ENCODE assay signal across 10 mouse cellular contexts in genomic region chr7:118583821-118584220, GRCm38 (mm10). TPM values are rescaled to one million over a fixed set of nuclear protein-coding genes. Genes with fewer than 3 reads are reported as not detected.
DNase-seq lines count a peak whose midpoint lies in the region; ATAC-seq and TF ChIP-seq lines count a peak whose summit lies in the region.
"Had no signal": no experiment of that assay in that cellular context is flagged by ENCODE, and none has a peak within 500 bp of the region (broad histone marks: within the 10 kb centered on the region; RNA-seq: fewer than 3 reads in every experiment).

No protein-coding gene starts in this region.

- no peak for DNase-seq in kidney, adult 2 months
- no peak for DNase-seq in embryonic facial prominence, embryonic 14.5 days (ENCODE audit: low spot score)
- no peak for DNase-seq in layer of hippocampus, adult 18-20 months (ENCODE audit: low spot score in 2 of 2)
- DNase-seq in layer of hippocampus, postnatal 36 days = no peak
- DNase-seq in left cerebral cortex, adult 8-10 months (ENCODE audit: low spot score in 2 of 2) = no peak

- peaks cover 12% of the 10 kb centered on the region for H3K4me1 ChIP-seq in kidney, embryonic 15.5 days
- H3K4me1 ChIP-seq in kidney, adult 2 months (ENCODE audit: control insufficient read depth, insufficient read depth, low read length) = no peaks in the 10 kb centered on the region
- 0 out of 2 replicates have a peak, but pooled peaks cover 2% of the 10 kb centered on the region for H3K4me1 ChIP-seq in embryonic facial prominence, embryonic 14.5 days (ENCODE audit: control insufficient read depth, insufficient read depth, low read length)
- H3K4me1 ChIP-seq in intestine, embryonic 15.5 days (replicated peaks) = peaks cover 11% of the 10 kb centered on the region
- H3K4me1 ChIP-seq in midbrain, embryonic 16.5 days (ENCODE audit: control insufficient read depth, insufficient read depth, low read length) = peaks cover 8% of the 10 kb centered on the region; the same call in 1 of the 2 replicates

- no peak overlapping the region; the same call in 1 of the 2 replicates for H3K9ac ChIP-seq in kidney, embryonic 15.5 days
- peak overlapping the region; percentile 86 for H3K9ac ChIP-seq in embryonic facial prominence, embryonic 14.5 days (ENCODE audit: low read depth, low read length)
- no peak overlapping the region for H3K9ac ChIP-seq in intestine, embryonic 15.5 days
- peak overlapping the region; percentile 86; the same call in 1 of the 2 replicates for H3K9ac ChIP-seq in midbrain, embryonic 16.5 days (ENCODE audit: low read depth, low read length)

- ATAC-seq in kidney, embryonic 15.5 days (replicated peaks; ENCODE audit: low FRiP score) = no peak
- no peak for ATAC-seq in embryonic facial prominence, embryonic 14.5 days (ENCODE audit: low read depth)
- ATAC-seq in intestine, embryonic 15.5 days = no peak; the same call in 1 of the 2 replicates
- ATAC-seq in midbrain, embryonic 16.5 days = no peak

- H3K9me3 ChIP-seq in kidney, embryonic 15.5 days (replicated peaks) = no peaks in the 10 kb centered on the region
- H3K9me3 ChIP-seq in embryonic facial prominence, embryonic 14.5 days (ENCODE audit: control insufficient read depth, low read length) = 0 out of 2 replicates have a peak, but pooled peaks cover 4% of the 10 kb centered on the region
- H3K9me3 ChIP-seq in intestine, embryonic 15.5 days = no peaks in the 10 kb centered on the region
- no peaks in the 10 kb centered on the region for H3K9me3 ChIP-seq in midbrain, embryonic 16.5 days (replicated peaks; ENCODE audit: control insufficient read depth, low read length, poor library complexity, severe bottlenecking)

- TF ChIP-seq CTCF in kidney, adult 2 months (conservative IDR thresholded peaks at IDR 0.05; ENCODE audit: insufficient read depth, insufficient read length, low read depth, low read length) = no peak

- H3K27ac ChIP-seq in kidney, embryonic 15.5 days = no peak overlapping the region
- H3K27ac ChIP-seq in kidney, adult 2 months (ENCODE audit: insufficient read depth, low read depth, low read length) = no peak overlapping the region
- H3K27ac ChIP-seq in embryonic facial prominence, embryonic 14.5 days (replicated peaks; ENCODE audit: low read depth, low read length) = no peak overlapping the region
- H3K27ac ChIP-seq in intestine, embryonic 15.5 days = no peak overlapping the region; the same call in 1 of the 2 replicates
- H3K27ac ChIP-seq in midbrain, embryonic 16.5 days (ENCODE audit: low read length) = no peak overlapping the region

- H3K36me3 ChIP-seq in kidney, embryonic 15.5 days = no peaks in the 10 kb centered on the region
- H3K36me3 ChIP-seq in kidney, adult 2 months (ENCODE audit: control insufficient read depth, insufficient read depth, low read length) = no peaks in the 10 kb centered on the region
- H3K36me3 ChIP-seq in embryonic facial prominence, embryonic 14.5 days (ENCODE audit: control insufficient read depth, insufficient read depth, low read length) = 0 out of 2 replicates have a peak, but pooled peaks cover 4% of the 10 kb centered on the region
- no peaks in the 10 kb centered on the region for H3K36me3 ChIP-seq in intestine, embryonic 15.5 days
- no peaks in the 10 kb centered on the region for H3K36me3 ChIP-seq in midbrain, embryonic 16.5 days (ENCODE audit: control insufficient read depth, insufficient read depth, low read length)

- H3K4me3 ChIP-seq in kidney, embryonic 15.5 days (replicated peaks) = peak overlapping the region; percentile 72
- H3K4me3 ChIP-seq in kidney, adult 2 months (ENCODE audit: insufficient read depth, low read depth, low read length) = no peak overlapping the region
- H3K4me3 ChIP-seq in embryonic facial prominence, embryonic 14.5 days (ENCODE audit: low read depth, low read length) = peak overlapping the region; percentile 70
- H3K4me3 ChIP-seq in intestine, embryonic 15.5 days (replicated peaks) = peak overlapping the region; percentile 61
- peak overlapping the region; percentile 64 for H3K4me3 ChIP-seq in midbrain, embryonic 16.5 days (ENCODE audit: low read depth, low read length)

- no peak for TF ChIP-seq POLR2A in kidney, adult 2 months (IDR thresholded peaks at IDR 0.05; ENCODE audit: low read depth, low read length)

- H3K27me3 ChIP-seq in kidney, embryonic 15.5 days = 0 out of 2 replicates have a peak, but pooled peaks cover 5% of the 10 kb centered on the region
- 0 out of 2 replicates have a peak, but pooled peaks cover 4% of the 10 kb centered on the region for H3K27me3 ChIP-seq in kidney, adult 2 months (replicated peaks; ENCODE audit: control insufficient read depth, insufficient read depth, low read length)
- no peaks in the 10 kb centered on the region for H3K27me3 ChIP-seq in embryonic facial prominence, embryonic 14.5 days (replicated peaks; ENCODE audit: control insufficient read depth, insufficient read depth, low read length)
- no peaks in the 10 kb centered on the region for H3K27me3 ChIP-seq in intestine, embryonic 15.5 days (replicated peaks)
- H3K27me3 ChIP-seq in midbrain, embryonic 16.5 days (ENCODE audit: control insufficient read depth, insufficient read depth, low read depth, low read length) = no peaks in the 10 kb centered on the region

- H3K4me2 ChIP-seq in kidney, embryonic 15.5 days = peak overlapping the region; percentile 99
- H3K4me2 ChIP-seq in embryonic facial prominence, embryonic 14.5 days (ENCODE audit: low read depth, low read length) = peak overlapping the region; percentile 94
- H3K4me2 ChIP-seq in intestine, embryonic 15.5 days (replicated peaks) = peak overlapping the region; percentile 95
- H3K4me2 ChIP-seq in midbrain, embryonic 16.5 days (ENCODE audit: low read length) = peak overlapping the region; percentile 80

- 28% methylated on average over 7 of the region's 7 CpGs for WGBS in kidney, embryonic 15.5 days
- WGBS in kidney, adult 2 months = 33% methylated on average over 7 of the region's 7 CpGs
- 21% methylated on average over 7 of the region's 7 CpGs for WGBS in embryonic facial prominence, embryonic 14.5 days
- 15% methylated on average over 7 of the region's 7 CpGs for WGBS in intestine, embryonic 15.5 days
- 25% methylated on average over 7 of the region's 7 CpGs for WGBS in midbrain, embryonic 16.5 days

RNA-seq across cellular contexts. Expression of gene Tmc7, which starts 0.7 kb away (rescaled TPM):
- polyA plus RNA-seq in kidney, embryonic 15.5 days (2015; fragmentation: Nextera tagmentation; extraction: Ambion mirVana) = 1.9 and 2.3 TPM in 2 replicates
- 0.77 and 0.83 TPM in 2 replicates for polyA plus RNA-seq in kidney, adult 2 months (2012; rRNA removed)
- 5.9 and 7.2 TPM in 2 replicates for polyA plus RNA-seq in embryonic facial prominence, embryonic 14.5 days (2014; fragmentation: Nextera tagmentation; extraction: Ambion mirVana)
- polyA plus RNA-seq in intestine, embryonic 15.5 days (2015; fragmentation: Nextera tagmentation; extraction: Ambion mirVana) = 2.0 and 2.4 TPM in 2 replicates
- polyA plus RNA-seq in midbrain, embryonic 16.5 days (2015; fragmentation: Nextera tagmentation; extraction: Ambion mirVana) = 6.3 and 7.3 TPM in 2 replicates
- total RNA-seq in layer of hippocampus, adult 18-20 months (2021) = 10 to 100 TPM; 15.5 to 15.6 TPM
- total RNA-seq in layer of hippocampus, postnatal 36 days (2021) = 10 to 100 TPM; 16.2 to 17.6 TPM
- 10 to 100 TPM; 15.2 to 20.8 (median 17.5) TPM for total RNA-seq in left cerebral cortex, adult 8-10 months (2022)
- total RNA-seq: hematopoietic stem cell, adult 5-6 weeks; MEL had no signal

RNA-seq across cellular contexts. Expression of gene Tmc5, which starts 13.3 kb away (rescaled TPM):
- polyA plus RNA-seq in kidney, embryonic 15.5 days (2015; fragmentation: Nextera tagmentation; extraction: Ambion mirVana) = 0.13 and 0.37 TPM in 2 replicates
- 0.83 and 1.1 TPM in 2 replicates for polyA plus RNA-seq in kidney, adult 2 months (2012; rRNA removed)
- polyA plus RNA-seq in embryonic facial prominence, embryonic 14.5 days (2014; fragmentation: Nextera tagmentation; extraction: Ambion mirVana) = 0.58 and 1.0 TPM in 2 replicates
- polyA plus RNA-seq in intestine, embryonic 15.5 days (2015; fragmentation: Nextera tagmentation; extraction: Ambion mirVana) = 9.6 and 11.3 TPM in 2 replicates
- 0.18 and 0.24 TPM in 2 replicates for polyA plus RNA-seq in midbrain, embryonic 16.5 days (2015; fragmentation: Nextera tagmentation; extraction: Ambion mirVana)
- total RNA-seq in layer of hippocampus, adult 18-20 months (2021) = under 1 TPM; 0.38 to 0.40 TPM
- under 1 TPM; 0.23 to 0.27 TPM for total RNA-seq in layer of hippocampus, postnatal 36 days (2021)
- total RNA-seq in left cerebral cortex, adult 8-10 months (2022) = under 1 TPM in 3 of 4 experiments, not detected in 1; 0.25 to 0.74 (median 0.67) TPM
- total RNA-seq: hematopoietic stem cell, adult 5-6 weeks; MEL had no signal

RNA-seq across cellular contexts. Expression of gene Coq7, which starts 50.7 kb away (rescaled TPM):
- polyA plus RNA-seq in kidney, embryonic 15.5 days (2015; fragmentation: Nextera tagmentation; extraction: Ambion mirVana) = 136 and 137 TPM in 2 replicates
- 75.9 and 82.6 TPM in 2 replicates for polyA plus RNA-seq in kidney, adult 2 months (2012; rRNA removed)
- polyA plus RNA-seq in embryonic facial prominence, embryonic 14.5 days (2014; fragmentation: Nextera tagmentation; extraction: Ambion mirVana) = 98.7 and 100 TPM in 2 replicates
- polyA plus RNA-seq in intestine, embryonic 15.5 days (2015; fragmentation: Nextera tagmentation; extraction: Ambion mirVana) = 124 and 134 TPM in 2 replicates
- polyA plus RNA-seq in midbrain, embryonic 16.5 days (2015; fragmentation: Nextera tagmentation; extraction: Ambion mirVana) = 79.8 and 81.4 TPM in 2 replicates
- total RNA-seq in layer of hippocampus, adult 18-20 months (2021) = 10 to 100 TPM; 34.1 to 35.5 TPM
- total RNA-seq in layer of hippocampus, postnatal 36 days (2021) = 10 to 100 TPM; 32.5 to 32.9 TPM
- 10 to 100 TPM; 32.8 to 36.3 (median 34.3) TPM for total RNA-seq in left cerebral cortex, adult 8-10 months (2022)

Comparison
In these comparisons a context has a peak if more than half of its experiments do, and no peak if none do; other contexts are left out.
1. H3K9ac ChIP-seq: peak in embryonic facial prominence, embryonic 14.5 days (single experiment) and midbrain, embryonic 16.5 days (single experiment); none in kidney, embryonic 15.5 days (single experiment) and intestine, embryonic 15.5 days (single experiment).
2. Peak in every context shown above with its lines, with median percentiles within 50 percentile points of each other: H3K4me2 ChIP-seq.